Comparison of ENCODE assay signal across 1 mouse cellular context in the genomic region with DNA sequence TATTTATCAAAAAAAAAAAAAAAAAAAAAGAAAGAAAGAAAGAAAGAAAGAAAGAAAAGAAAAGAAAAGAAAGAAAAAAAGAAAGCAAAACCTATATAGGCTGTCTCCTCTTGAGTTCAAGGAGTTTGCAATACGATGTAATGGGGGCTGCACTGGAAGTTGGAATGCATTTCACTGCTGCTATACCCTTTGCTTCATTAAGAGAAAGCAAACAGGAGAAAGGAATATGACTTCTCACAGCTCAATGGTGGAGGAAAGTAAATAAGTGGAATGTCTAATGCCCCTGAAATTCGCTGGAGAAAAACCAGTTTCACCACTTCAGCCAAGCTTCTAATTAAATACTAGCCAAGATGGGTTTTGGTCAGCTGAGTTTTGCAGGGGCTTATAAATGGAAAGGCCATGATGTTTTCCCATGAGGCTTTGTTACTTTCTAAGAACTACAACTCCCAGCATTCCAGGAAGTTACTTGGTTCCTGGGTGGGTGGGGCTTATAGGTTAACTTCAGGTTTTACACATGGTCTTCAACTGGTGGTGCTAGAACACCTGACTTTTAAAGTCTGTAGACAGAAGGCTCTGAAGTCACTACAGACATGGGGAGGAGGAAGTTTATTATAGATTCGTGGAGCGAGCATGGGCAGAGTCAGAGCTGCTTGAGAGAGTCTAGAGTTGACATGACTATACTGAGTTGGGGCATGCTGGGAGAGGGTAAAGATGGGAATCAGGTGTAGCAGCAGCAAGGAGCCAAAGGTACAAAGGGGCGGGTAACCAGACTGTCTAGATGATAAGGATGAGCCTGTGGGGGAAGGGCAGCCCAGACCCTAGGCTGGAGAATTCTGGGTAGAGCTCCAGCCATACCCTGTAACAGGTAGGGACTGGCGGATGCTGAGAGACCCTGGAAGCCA.
TF ChIP-seq lines count a peak whose summit lies in the region.

No protein-coding gene starts in this region.

TF ChIP-seq in CH12.LX, 34 proteins besides CTCF, POLR2A, EP300 and RAD21 (continued from another document):
- TF ChIP-seq NRF1 (IDR thresholded peaks at IDR 0.05; ENCODE audit: low read depth, low read length) (no peak), MYC (IDR thresholded peaks at IDR 0.05; ENCODE audit: low read depth, low read length) (0 out of 2 replicates have a peak, but pooled peaks have one; percentile 27), JUND (conservative IDR thresholded peaks at IDR 0.05; ENCODE audit: low read depth, low read length) (no peak), MXI1 (IDR thresholded peaks at IDR 0.05; ENCODE audit: low read depth, low read length) (no peak), KAT2A (IDR thresholded peaks at IDR 0.05; ENCODE audit: insufficient replicate concordance, low read length) (peak; percentile 62; the same call in 1 of the 2 replicates), PAX5 (IDR thresholded peaks at IDR 0.05; ENCODE audit: low read length) (no peak), USF2 (conservative IDR thresholded peaks at IDR 0.05; ENCODE audit: low read depth, low read length) (no peak), TBP (conservative IDR thresholded peaks at IDR 0.05; ENCODE audit: low read depth, low read length) (0 out of 2 replicates have a peak, but pooled peaks have one; percentile 27), IRF4 (IDR thresholded peaks at IDR 0.05; ENCODE audit: low read depth, low read length) (no peak), MAX (IDR thresholded peaks at IDR 0.05; ENCODE audit: low read length) (no peak), USF1 (IDR thresholded peaks at IDR 0.05; ENCODE audit: low read depth, low read length) (no peak), ELF1 (IDR thresholded peaks at IDR 0.05; ENCODE audit: low read depth, low read length) (peak; percentile 87), ZMIZ1 (IDR thresholded peaks at IDR 0.05; ENCODE audit: low read depth, low read length) (no peak), NELFE (IDR thresholded peaks at IDR 0.05; ENCODE audit: low read depth, low read length) (no peak), SMC3 (IDR thresholded peaks at IDR 0.05; ENCODE audit: low read depth, low read length) (no peak), ZNF384 (IDR thresholded peaks at IDR 0.05; ENCODE audit: low read depth, low read length) (no peak), E2F4 (IDR thresholded peaks at IDR 0.05; ENCODE audit: insufficient replicate concordance, low read depth, low read length) (no peak), RCOR1 (conservative IDR thresholded peaks at IDR 0.05; ENCODE audit: low read depth, low read length) (no peak), CHD2 (IDR thresholded peaks at IDR 0.05; ENCODE audit: low read length) (no peak), MAZ (IDR thresholded peaks at IDR 0.05; ENCODE audit: low read depth, low read length) (no peak), HCFC1 (IDR thresholded peaks at IDR 0.05; ENCODE audit: low read depth, low read length) (peak; percentile 94), JUN (IDR thresholded peaks at IDR 0.05; ENCODE audit: insufficient read depth, low read depth, low read length) (no peak), UBTF (IDR thresholded peaks at IDR 0.05; ENCODE audit: low read depth, low read length) (no peak), POLR2AphosphoS2 (IDR thresholded peaks at IDR 0.05; ENCODE audit: low read depth, low read length) (no peak)
